ENCODE assay signal across 21 mouse cellular contexts in genomic region chr2:73298154-73298553, GRCm38 (mm10). TPM values are rescaled to one million over a fixed set of nuclear protein-coding genes. Genes with fewer than 3 reads are reported as not detected.
"Had no signal": no experiment of that assay in that cellular context is flagged by ENCODE, and none has a peak within 500 bp of the region (broad histone marks: within the 10 kb centered on the region; RNA-seq: fewer than 3 reads in every experiment).

No protein-coding gene starts in this region.

- H3K4me2 ChIP-seq: limb, embryonic 13.5 days; lung, embryonic 14.5 days; midbrain, embryonic 12.5 days; midbrain, embryonic 15.5 days had no signal

- H3K9me3 ChIP-seq: limb, embryonic 10.5 days; limb, embryonic 13.5 days; midbrain, embryonic 12.5 days; midbrain, embryonic 15.5 days had no signal

- DNase-seq: kidney, adult 18-20 months; kidney, adult 9 months; kidney, postnatal 14 days; kidney, postnatal 4 days; layer of hippocampus, adult 9-11 months; lung, embryonic 14.5 days; thymus, adult 18-20 months; thymus, postnatal 4 days had no signal

- H3K9ac ChIP-seq: limb, embryonic 13.5 days; lung, embryonic 14.5 days; midbrain, embryonic 12.5 days; midbrain, embryonic 15.5 days had no signal

- H3K27me3 ChIP-seq: limb, embryonic 13.5 days; midbrain, embryonic 12.5 days; midbrain, embryonic 15.5 days had no signal

- H3K4me3 ChIP-seq: layer of hippocampus, adult 2 months; limb, embryonic 10.5 days; limb, embryonic 13.5 days; midbrain, embryonic 12.5 days; midbrain, embryonic 15.5 days had no signal

- H3K4me1 ChIP-seq: limb, embryonic 10.5 days; limb, embryonic 13.5 days; midbrain, embryonic 12.5 days; midbrain, embryonic 15.5 days had no signal

- ATAC-seq: intestine, embryonic 16.5 days; midbrain, embryonic 15.5 days had no signal

- H3K27ac ChIP-seq: layer of hippocampus, adult 2 months; limb, embryonic 10.5 days; limb, embryonic 13.5 days; macrophage; midbrain, embryonic 12.5 days; midbrain, embryonic 15.5 days had no signal

RNA-seq across cellular contexts. Expression of gene Sp9, which starts 26.4 kb away (rescaled TPM):
- total RNA-seq: liver, adult 2 months; megakaryocyte, adult 5-6 weeks had no signal
- polyA plus RNA-seq: intestine, embryonic 16.5 days; kidney, embryonic 16.5 days; liver, adult 2 months; lung, embryonic 14.5 days; lung, postnatal 0 days; spleen, adult 2 months; stomach, embryonic 16.5 days had no signal
